Mouse (Mus musculus) myocyte (in vitro differentiated cells): ENCODE data around the gene Pbp2.

Experiments
- CEBPB ChIP-seq: IDR thresholded peaks from 2 replicates; pipeline ENCODE4 v1.6.1; 2011; ENCODE audit warnings: mild to moderate bottlenecking, moderate library complexity; ENCODE audit not compliant: poor library complexity, insufficient read depth, severe bottlenecking
- MAX ChIP-seq: IDR thresholded peaks from one replicate; pipeline ENCODE4 v1.6.1; 2011; ENCODE audit warnings: low read depth, mild to moderate bottlenecking, control low read depth
- MYOD1 ChIP-seq, 3 experiments: IDR thresholded peaks; one replicate each; pipeline ENCODE4 v1.6.1; 2011; ENCODE audit warnings: control low read depth in 2 of 3, low read depth in 2 of 3, mild to moderate bottlenecking in 2 of 3, moderate library complexity in 1 of 3; ENCODE audit not compliant: insufficient read length in 2 of 3, control insufficient read depth in 1 of 3
- MYOG ChIP-seq, 3 experiments: IDR thresholded peaks; one replicate each; pipeline ENCODE4 v1.6.1; 2011; ENCODE audit warnings: control low read depth in 2 of 3, low read depth in 2 of 3, mild to moderate bottlenecking in 2 of 3; ENCODE audit not compliant: insufficient read length in 2 of 3, control insufficient read depth in 1 of 3, insufficient read depth in 1 of 3
- POLR2A ChIP-seq: IDR thresholded peaks from one replicate; pipeline ENCODE4 v1.6.1; 2011; ENCODE audit warnings: low read depth, mild to moderate bottlenecking, control low read depth, moderate library complexity; ENCODE audit not compliant: insufficient read length
- POLR2AphosphoS2 ChIP-seq: IDR thresholded peaks from one replicate; pipeline ENCODE4 v1.6.1; 2011; ENCODE audit warnings: low read depth, control low read depth; ENCODE audit not compliant: insufficient read length
- SRF ChIP-seq: IDR thresholded peaks from one replicate; pipeline ENCODE4 v1.6.1; 2011; ENCODE audit warnings: low read depth; ENCODE audit not compliant: control insufficient read depth, insufficient read length
- TCF12 ChIP-seq: IDR thresholded peaks from one replicate; pipeline ENCODE4 v1.6.1; 2011; ENCODE audit warnings: mild to moderate bottlenecking, control low read depth; ENCODE audit not compliant: poor library complexity, insufficient read depth, severe bottlenecking

DNA sequence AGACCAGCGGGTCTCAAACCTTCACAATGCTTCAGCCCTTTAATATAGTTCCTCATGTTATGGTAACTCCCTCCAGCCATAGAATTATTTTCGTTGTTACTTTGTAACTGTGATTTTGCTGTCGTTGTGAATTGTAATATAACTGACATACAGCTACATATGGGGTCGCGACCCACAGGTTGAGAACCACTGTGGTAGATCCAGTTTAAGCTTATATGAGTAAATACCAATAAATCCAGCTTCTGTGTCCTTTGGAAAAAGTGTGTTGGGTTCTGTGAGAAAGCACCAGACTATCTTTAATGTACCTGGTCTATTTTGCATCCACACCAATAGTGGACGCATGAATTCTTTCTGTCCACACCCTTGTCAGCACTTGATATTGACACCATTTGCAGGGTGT lies 31.9 kb downstream of the Pbp2 start:
- TF ChIP-seq POLR2A = no peak
- no peak for TF ChIP-seq TCF12
- no peak for TF ChIP-seq MAX
- TF ChIP-seq CEBPB = no peak
- no peak for TF ChIP-seq MYOD1 (IDR thresholded peaks at IDR 0.05; ENCODE audit: control insufficient read depth in 1 of 3, insufficient read length in 2 of 3, low read depth in 2 of 3)
- TF ChIP-seq MYOG (IDR thresholded peaks at IDR 0.05; ENCODE audit: control insufficient read depth in 1 of 3, insufficient read depth in 1 of 3, insufficient read length in 2 of 3, low read depth in 2 of 3) = no peak
- no peak for TF ChIP-seq POLR2AphosphoS2
- no peak for TF ChIP-seq SRF
